Mouse (Mus musculus): Measurements from ENCODE around the gene Gm10961.

The Gm10961 gene

GRCm38 (mm10) chr3:107630682-107631522 is at the start of gene Gm10961:
Gene Gm10961 (plus strand): TSS chr3:107631322.
- no peak for DNase-seq

DNA sequence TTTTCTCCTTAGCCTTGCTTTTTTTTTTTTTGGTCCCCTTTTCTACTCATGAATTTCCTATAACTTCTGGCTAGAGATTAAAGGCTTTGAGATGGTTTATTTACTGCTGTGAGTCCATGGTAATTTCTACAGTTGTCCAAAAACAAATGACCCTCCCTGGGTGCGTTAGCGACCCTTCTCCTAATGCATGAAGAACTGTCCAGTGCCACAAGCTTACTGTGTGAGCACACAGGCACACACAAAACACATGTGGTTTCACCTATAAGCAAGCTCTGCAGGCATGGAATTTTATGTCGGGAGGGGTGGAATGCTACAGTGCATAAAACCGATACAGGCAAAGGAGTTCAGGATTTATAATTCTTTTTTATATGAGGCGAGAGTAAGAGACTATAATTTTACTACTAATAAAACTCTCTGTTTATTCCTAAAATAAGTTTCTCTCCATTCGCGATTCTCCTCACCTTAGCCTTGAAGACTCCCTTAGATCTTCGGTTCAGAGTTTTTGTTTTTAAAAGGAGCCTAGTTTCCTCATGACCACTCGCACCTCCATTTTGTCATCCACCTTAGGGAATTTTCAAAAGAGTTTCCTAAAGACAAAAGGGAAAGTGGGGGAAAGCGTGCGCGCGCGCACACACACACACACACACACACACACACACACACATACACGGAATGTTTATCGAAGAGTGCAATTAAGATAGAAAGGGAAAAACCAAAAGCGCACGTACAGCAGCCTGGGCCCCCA is 48.8 kb upstream of the Gm10961 start:
- DNase-seq: no peak

DNA sequence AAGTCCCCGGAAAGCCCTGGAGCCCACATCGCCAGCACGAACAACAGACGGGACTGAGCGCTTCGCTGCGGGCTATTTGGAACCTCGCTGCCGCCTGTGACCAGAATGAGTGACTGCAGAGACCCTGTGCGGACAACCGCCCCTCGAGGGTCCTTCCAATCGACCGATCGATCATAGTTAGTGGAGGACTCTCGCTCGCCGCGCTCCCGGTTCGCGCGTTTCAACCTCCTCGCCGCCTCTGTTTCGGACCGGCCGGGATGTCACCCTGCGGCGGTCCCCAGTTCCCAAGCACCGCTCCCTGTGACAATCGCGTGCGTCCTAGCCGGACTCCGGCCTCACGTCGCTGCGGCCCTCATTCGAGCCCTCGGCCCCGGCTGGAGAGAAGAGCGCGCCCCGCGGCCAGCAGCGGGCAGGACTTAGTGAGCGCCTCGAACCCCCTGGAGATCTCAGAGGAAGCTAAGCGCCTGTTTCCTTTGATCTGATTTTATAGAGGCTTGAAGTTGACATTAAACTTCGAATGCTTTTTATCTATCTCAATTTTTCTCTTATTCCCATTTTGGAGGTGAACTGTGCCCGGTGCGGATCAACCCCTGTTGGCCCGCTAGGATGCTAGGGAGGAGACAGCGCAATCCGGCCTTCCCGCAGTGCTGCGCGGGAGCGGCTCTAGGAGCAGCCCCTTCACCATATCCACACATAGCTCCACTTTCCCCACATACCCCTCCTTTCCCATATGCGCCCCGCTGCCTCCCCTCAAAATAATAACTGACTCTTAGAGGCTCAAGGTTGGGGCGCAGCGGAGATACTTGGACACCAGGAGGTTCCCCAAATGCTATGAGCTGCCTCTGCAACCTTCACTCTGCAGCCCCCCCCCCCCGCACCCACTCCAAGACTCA is 48.0 kb upstream of the Gm10961 start:
- no peak for DNase-seq

- no peak for DNase-seq
These were observed 47.2 kb upstream of the Gm10961 start for GRCm38 (mm10) chr3:107583893-107584292.

DNA sequence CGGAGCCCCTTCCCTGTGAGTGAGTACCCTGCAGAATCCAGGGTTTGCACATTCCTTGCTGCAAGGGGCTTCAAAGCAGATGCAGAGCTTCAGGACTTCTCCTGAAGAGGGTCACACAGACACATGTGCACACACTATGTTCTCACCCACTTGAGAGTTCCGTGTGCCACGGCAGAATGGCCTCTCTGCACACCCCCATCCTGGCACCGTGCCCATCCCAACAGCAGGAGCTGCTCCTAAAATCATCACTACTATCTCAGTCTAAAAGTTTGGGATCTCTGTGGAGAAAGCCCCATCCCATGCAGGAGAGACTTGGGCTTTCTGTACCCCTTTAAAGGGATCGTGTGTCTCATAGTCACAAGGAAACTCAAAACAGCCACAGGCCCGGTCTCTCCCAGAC is 44.6 kb upstream of the Gm10961 start:
- no peak for DNase-seq

GRCm38 (mm10) chr3:107591612-107592011 is 39.5 kb upstream of the Gm10961 start:
- no peak for DNase-seq

DNA sequence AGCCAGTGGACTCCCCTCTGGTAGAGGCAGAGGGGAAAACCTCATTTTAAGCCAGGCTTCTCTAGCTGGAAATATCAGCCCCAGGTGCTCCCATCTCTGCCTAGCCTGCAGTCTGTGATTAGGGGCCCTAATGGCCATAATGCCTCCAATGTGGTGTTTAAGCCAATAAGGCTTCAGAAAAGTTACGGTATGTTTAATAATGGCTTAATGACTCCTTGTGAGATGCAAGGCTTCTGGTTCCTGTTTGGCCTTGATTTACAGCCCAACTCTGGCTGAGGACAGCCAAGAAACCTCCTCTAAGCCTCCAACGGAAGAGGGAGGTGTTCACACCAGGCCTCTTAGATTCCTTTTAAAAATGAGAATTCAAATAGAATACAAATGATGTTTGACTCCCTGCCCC is 37.5 kb upstream of the Gm10961 start:
- no peak for DNase-seq

GRCm38 (mm10) chr3:107594662-107595263 is 36.4 kb upstream of the Gm10961 start, which contains the start of gene Alx3:
Gene Alx3 (plus strand): TSS chr3:107595031.
- DNase-seq: no peak

DNA sequence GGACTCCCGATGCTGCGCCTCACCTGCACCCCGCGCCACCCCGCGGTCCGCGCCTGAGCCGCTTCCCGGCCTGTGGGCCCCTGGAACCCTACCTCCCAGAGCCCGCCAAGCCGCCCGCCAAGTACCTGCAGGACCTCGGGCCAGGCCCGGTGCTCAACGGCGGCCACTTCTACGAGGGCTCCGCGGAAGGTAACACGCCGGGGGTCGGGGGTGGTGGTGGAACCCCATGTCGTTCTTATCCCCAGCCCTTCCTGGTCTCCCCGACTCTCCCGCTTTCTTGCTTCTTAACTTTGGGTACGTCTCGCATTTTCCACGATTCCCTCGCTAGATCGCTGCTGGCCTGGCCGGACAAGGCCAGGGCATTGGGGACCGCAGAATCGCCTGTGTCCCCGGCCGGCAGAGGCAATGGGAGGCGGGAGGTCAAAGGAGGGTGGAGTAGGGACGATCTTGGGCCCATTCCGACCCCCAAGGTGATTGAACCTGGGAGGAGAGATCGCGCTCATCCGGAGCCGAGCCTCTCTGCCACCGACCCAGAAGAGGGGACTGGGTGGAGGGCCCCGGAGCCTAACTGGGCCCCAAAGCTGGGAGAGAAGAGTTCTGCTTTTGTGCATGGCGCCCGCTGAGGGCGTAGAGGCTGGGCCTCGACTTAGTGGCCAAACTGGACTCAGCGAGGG is 35.7 kb upstream of the Gm10961 start:
- no peak for DNase-seq

GRCm38 (mm10) chr3:107595938-107596461 is 35.1 kb upstream of the Gm10961 start:
- no peak for DNase-seq

DNA sequence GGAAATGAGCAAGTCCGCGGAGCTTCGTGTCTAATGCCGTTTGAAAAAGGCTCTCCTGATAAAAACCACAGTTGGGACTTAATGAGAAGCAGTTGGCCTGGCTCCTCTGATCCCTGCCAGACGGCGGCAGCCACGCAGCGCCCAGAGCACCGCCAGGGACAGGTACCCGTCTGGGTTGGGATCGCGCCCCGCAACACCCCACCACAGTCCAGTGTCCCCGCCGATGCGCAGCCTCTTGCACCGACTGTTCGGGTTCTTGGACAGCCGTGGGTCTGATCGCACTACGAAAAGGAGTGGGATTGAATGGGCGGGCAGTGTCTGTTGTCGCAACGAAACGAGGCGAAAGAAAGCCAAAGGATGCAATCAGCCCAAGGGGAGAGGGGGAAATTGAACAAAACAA is 34.6 kb upstream of the Gm10961 start:
- DNase-seq: no peak

- no peak for DNase-seq
These were observed 34.0 kb upstream of the Gm10961 start for GRCm38 (mm10) chr3:107597134-107597533.

- DNase-seq: no peak
These were observed 33.3 kb upstream of the Gm10961 start for GRCm38 (mm10) chr3:107597586-107598389.

GRCm38 (mm10) chr3:107600127-107600526 is 31.0 kb upstream of the Gm10961 start:
- no peak for DNase-seq

DNA sequence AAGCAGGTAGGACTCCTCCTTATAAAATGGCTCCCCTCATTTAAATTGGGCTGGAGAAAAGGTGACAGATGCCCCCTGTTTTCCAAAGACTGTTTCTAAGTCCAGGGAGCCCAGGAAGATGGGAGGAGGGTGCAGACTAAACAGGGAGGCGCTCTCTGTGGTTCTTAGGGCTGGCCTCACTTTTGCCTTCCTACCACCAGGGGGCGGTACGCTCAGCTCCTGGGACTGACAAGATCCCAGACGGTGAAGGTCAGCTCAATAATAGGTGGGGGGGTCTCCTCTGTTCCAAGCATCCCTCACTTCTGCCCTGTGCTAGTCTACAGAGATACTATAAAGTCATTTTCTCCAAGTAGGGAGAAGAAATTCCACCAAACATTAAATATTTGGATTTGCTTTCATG is 25.8 kb upstream of the Gm10961 start:
- DNase-seq: no peak

GRCm38 (mm10) chr3:107607221-107607620 is 23.9 kb upstream of the Gm10961 start:
- no peak for DNase-seq

GRCm38 (mm10) chr3:107608808-107609207 is 22.3 kb upstream of the Gm10961 start:
- DNase-seq: no peak

DNA sequence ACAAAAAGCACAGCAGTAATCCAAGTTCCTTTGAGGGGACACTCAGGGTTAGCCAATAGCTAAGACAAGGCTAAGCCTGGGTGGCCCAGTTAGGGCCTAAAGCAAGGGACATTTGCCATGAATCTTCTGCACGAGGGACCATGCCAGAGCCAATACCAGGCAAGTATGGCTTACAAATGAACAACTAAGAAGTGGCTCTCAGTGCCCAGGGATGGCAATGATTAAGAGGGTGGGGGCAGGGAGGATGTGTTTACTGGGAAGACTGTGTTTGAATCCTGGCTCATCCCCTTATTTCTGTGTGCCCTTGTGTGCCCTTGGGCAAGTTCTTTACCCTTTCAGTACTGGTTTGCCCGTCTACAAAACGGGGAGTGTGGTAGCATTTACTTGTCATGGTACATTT is 21.7 kb upstream of the Gm10961 start:
- DNase-seq: no peak

DNA sequence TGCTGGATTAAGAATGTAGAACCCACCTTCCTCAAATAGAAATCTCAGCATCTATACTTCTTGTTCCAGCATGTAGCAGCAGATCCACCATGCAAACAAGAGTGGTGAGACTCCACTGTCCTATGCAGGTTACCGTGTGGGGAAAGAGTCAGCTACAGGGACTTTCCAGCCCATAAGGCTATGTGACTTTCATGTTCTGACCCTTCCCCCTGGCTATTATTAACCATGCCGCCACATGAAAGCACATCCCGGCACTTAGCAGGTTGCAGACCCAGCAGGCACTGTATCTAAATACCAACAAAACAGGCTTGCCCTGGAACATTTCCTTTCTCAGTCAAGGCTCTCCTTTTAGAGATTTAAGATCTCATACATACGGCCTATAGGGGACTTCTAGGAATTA is 19.7 kb upstream of the Gm10961 start:
- DNase-seq: no peak

GRCm38 (mm10) chr3:107612902-107613525 is 18.1 kb upstream of the Gm10961 start:
- peak; percentile 50 for DNase-seq
